Mouse (Mus musculus) intestine, embryonic 16.5 days (tissue): ENCODE data around the gene F3. TPM values are rescaled to one million over a fixed set of nuclear protein-coding genes. Genes with fewer than 3 reads are reported as not detected.
"Not testable (repeated sequence)": the region's sequence is repeated elsewhere in the genome, so short reads cannot be mapped to it uniquely, and the experiment has no call there.

Experiments
- ATAC-seq: fragments of 200-750 bp; cut with Nextera tagmentation; 2 replicates; pipeline ENCODE4 v1.8.0; 2017; ENCODE audit warnings: moderate TSS enrichment, moderate library complexity
- H3K27ac ChIP-seq: fragments of 300-500 bp; sonication (generic); 2 replicates; pipeline ENCODE4 v1.5.1; 2014; ENCODE audit warnings: mild to moderate bottlenecking, low read length
- H3K27me3 ChIP-seq: fragments of 300-500 bp; sonication (generic); replicated peaks from 2 replicates; pipeline ENCODE4 v1.6.1; 2014; ENCODE audit warnings: low read length, control low read depth, mixed read lengths; ENCODE audit not compliant: control insufficient read depth, insufficient read depth
- H3K36me3 ChIP-seq: fragments of 300-500 bp; sonication (generic); 2 replicates; pipeline ENCODE4 v1.6.1; 2014; ENCODE audit warnings: low read length, control low read depth; ENCODE audit not compliant: control insufficient read depth, insufficient read depth
- H3K4me1 ChIP-seq: fragments of 300-500 bp; sonication (generic); 2 replicates; pipeline ENCODE4 v1.6.1; 2014; ENCODE audit warnings: low read length, control low read depth, mixed read lengths; ENCODE audit not compliant: control insufficient read depth, insufficient read depth
- H3K4me2 ChIP-seq: fragments of 300-500 bp; sonication (generic); 2 replicates; pipeline ENCODE4 v1.6.1; 2014; ENCODE audit warnings: low read depth, low read length, control low read depth
- H3K4me3 ChIP-seq: fragments of 300-500 bp; sonication (generic); 2 replicates; pipeline ENCODE4 v1.5.1; 2014; ENCODE audit warnings: mild to moderate bottlenecking, low read length
- H3K9ac ChIP-seq: fragments of 300-500 bp; sonication (generic); 2 replicates; pipeline ENCODE4 v1.6.1; 2014; ENCODE audit warnings: low read depth, low read length
- H3K9me3 ChIP-seq: fragments of 300-500 bp; sonication (generic); 2 replicates; pipeline ENCODE4 v1.6.1; 2016; ENCODE audit warnings: low read length, control low read depth; ENCODE audit not compliant: control insufficient read depth
- WGBS: fragments of 180-500 bp; shearing (Covaris S2); extraction: QIAGEN DNeasy Blood & Tissue Kit; methylation state at CpG from one replicate; pipeline ENCODE4 v1.1.7; 2014; 5-methylcytosine and 5-hydroxymethylcytosine counted together
- polyA plus RNA-seq: library from polyadenylated mRNA; unstranded; fragments of >200 nt; fragmentation: Nextera tagmentation; extraction: Ambion mirVana; gene quantifications from 2 replicates; pipeline ENCODE4 v1.2.1, GENCODE M21; 2015

F3 gene
- polyA plus RNA-seq, 1 experiment from 2014 or later = 28.6 TPM

GRCm38 (mm10) chr3:121725651-121726050, 2.3 kb downstream of the F3 start:
- no peak overlapping the region for H3K4me2 ChIP-seq
- 74% methylated on average over 10 of the region's 10 CpGs for WGBS
- H3K4me1 ChIP-seq = peaks cover 25% of the 10 kb centered on the region
- no peaks in the 10 kb centered on the region for H3K9me3 ChIP-seq
- H3K27ac ChIP-seq = no peak overlapping the region
- no peaks in the 10 kb centered on the region for H3K36me3 ChIP-seq
- ATAC-seq = no peak
- peak overlapping the region; percentile 69 for H3K4me3 ChIP-seq
- H3K9ac ChIP-seq = 0 out of 2 replicates have a peak overlapping the region, but pooled peaks have one; percentile 12
- peaks cover 7% of the 10 kb centered on the region; the same call in 1 of the 2 replicates for H3K27me3 ChIP-seq

- Histone ChIP-seq H3K4me3 (no peak overlapping the region), H3K4me1 (no peaks in the 10 kb centered on the region), H3K9ac (no peak overlapping the region), H3K27ac (no peak overlapping the region), H3K9me3 (no peaks in the 10 kb centered on the region), H3K27me3 (no peaks in the 10 kb centered on the region; the same call in 1 of the 2 replicates), H3K4me2 (no peak overlapping the region), H3K36me3 (no peaks in the 10 kb centered on the region)
- WGBS = 84% methylated on average over 4 of the region's 4 CpGs
- no peak for ATAC-seq
Measured at GRCm38 (mm10) chr3:121729678-121730077, 6.3 kb downstream of the F3 start.

DNA sequence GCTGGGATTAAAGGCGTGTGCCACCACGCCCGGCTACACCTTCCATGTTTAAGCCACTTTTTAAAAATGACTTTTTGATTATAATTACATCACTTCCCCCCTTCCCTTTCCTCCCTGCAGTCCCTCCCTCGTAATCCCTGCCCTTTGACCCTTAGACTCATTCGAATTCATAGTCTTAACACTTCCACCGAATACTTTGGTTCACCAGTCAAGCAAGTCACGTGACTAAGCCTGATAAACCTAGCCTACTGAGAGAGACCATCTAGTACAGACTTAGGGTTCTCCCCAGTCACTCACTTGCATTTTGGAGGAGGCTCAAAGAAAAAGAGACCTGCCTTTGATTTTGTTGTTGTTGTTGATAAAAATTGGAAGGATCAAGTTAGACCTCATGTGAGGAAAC, 12.2 kb downstream of the F3 start:
- ATAC-seq = peak; percentile 49; the same call in 1 of the 2 replicates
- 66% methylated on average over 7 of the region's 7 CpGs for WGBS
- Histone ChIP-seq H3K9me3 (no peaks in the 10 kb centered on the region), H3K4me2 (no peak overlapping the region), H3K4me3 (no peak overlapping the region), H3K4me1 (peaks cover 9% of the 10 kb centered on the region), H3K27ac (no peak overlapping the region; the same call in 1 of the 2 replicates), H3K27me3 (no peaks in the 10 kb centered on the region), H3K9ac (no peak overlapping the region), H3K36me3 (no peaks in the 10 kb centered on the region)

DNA sequence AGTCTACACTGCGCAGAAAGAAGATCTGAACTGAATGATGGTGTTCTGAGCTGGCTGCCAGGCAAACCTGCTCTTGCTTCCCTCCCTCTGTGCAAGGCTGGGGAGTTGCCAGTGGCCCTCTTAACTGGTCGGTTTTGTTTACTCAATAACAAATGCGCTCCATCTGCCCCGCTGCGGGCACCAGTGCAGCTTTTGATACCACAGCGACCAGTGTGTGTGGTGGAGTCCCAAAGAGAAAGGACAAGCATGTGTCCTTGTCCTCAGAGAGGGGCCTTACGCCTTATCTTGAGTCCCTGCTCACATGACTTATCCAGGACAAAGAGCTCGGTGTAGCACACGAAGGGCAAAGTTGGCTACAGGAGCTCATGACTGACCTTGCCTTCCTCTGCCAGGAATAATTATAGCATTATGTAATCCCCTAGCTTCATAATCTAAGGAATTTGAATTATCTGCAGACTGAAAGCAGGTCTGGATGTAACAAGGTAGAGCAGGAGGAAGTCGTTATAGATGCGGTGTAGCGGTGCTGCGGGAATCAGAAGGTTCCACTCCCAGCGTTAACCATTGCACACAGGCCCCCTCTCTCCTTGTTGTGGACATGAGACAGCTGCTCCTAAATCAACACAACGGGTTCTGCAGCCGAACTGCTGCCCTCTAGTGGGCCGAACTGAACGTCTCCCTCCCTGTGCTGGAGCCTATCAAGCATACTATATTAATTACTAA, 12.8 kb downstream of the F3 start:
- 27% methylated on average over 18 of the region's 18 CpGs for WGBS
- Histone ChIP-seq H3K36me3 (no peaks in the 10 kb centered on the region), H3K4me2 (no peak overlapping the region), H3K27me3 (no peaks in the 10 kb centered on the region), H3K9me3 (no peaks in the 10 kb centered on the region), H3K9ac (no peak overlapping the region; the same call in 1 of the 2 replicates), H3K4me3 (no peak overlapping the region), H3K4me1 (peaks cover 9% of the 10 kb centered on the region), H3K27ac (peak overlapping the region; percentile 14)
- peak; percentile 85 for ATAC-seq

DNA sequence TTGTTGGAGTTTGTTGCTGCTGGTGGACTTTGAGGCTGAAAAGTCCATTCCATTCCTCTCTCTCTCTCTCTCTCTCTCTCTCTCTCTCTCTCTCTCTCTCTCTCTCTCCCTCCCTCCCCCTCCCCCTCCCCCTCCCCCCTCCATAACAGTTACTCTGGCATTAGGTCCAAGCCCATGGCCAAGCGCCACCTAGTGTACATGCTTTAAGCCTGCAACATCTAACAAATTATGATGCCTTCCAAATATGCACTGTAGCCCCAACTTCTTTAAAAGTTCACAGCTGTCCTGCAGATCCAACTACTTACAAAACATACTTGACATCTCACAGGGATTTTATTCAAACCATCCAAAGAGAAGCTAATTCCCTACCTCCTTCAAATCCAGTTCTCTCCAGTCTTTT, 14.1 kb downstream of the F3 start:
- Histone ChIP-seq H3K4me2 (no peak overlapping the region), H3K4me3 (no peak overlapping the region), H3K9me3 (no peaks in the 10 kb centered on the region), H3K27me3 (no peaks in the 10 kb centered on the region), H3K36me3 (no peaks in the 10 kb centered on the region), H3K9ac (no peak overlapping the region), H3K27ac (no peak overlapping the region), H3K4me1 (peaks cover 9% of the 10 kb centered on the region)
- ATAC-seq = no peak
- WGBS = 58% methylated on average over 1 of the region's 1 CpGs

- 71% methylated on average over 2 of the region's 2 CpGs for WGBS
- no peak overlapping the region for H3K27ac ChIP-seq
- no peak for ATAC-seq
Measured at GRCm38 (mm10) chr3:121737901-121738300, 14.6 kb downstream of the F3 start.

DNA sequence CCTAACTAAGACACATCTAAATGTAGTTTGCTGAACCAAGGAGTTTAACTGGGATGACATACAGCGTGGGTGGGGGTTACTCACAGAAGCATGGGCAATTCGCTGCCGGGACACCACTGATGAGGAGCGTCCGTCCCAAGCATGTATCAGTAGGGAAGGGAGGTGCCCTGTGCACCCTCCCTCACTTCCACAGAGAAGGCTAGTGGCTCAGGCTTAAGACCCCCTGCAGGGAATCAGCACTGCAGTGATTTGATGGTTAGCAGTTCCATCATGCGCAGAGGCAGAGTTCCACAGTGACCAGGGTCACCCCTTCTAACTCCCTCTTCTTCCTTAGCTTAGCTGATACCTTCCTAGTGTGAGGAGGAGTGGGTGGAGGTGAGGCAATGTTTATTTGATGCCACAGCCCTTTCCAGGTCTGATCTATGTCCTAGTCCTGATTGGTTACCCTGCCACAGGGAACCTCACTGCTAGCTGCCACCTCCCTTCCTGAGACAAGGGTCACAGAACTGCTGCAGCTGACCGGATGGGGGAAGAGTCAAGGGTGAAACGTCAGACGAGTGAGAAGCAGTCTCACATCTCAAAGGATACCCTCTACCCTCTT, 15.5 kb downstream of the F3 start:
- H3K4me1 ChIP-seq = peaks cover 9% of the 10 kb centered on the region
- H3K36me3 ChIP-seq = no peaks in the 10 kb centered on the region
- WGBS = 71% methylated on average over 9 of the region's 9 CpGs
- no peak overlapping the region for H3K4me3 ChIP-seq
- H3K4me2 ChIP-seq = no peak overlapping the region
- no peaks in the 10 kb centered on the region for H3K27me3 ChIP-seq
- H3K9me3 ChIP-seq = no peaks in the 10 kb centered on the region
- H3K27ac ChIP-seq = no peak overlapping the region
- no peak overlapping the region for H3K9ac ChIP-seq
- ATAC-seq = no peak

More at GRCm38 (mm10) chr3:121737901-121738300, 14.6 kb downstream of the F3 start:
- peaks cover 9% of the 10 kb centered on the region for H3K4me1 ChIP-seq
- no peak overlapping the region for H3K4me3 ChIP-seq
- no peaks in the 10 kb centered on the region for H3K27me3 ChIP-seq
- H3K9ac ChIP-seq = no peak overlapping the region
- H3K9me3 ChIP-seq = no peaks in the 10 kb centered on the region
- H3K4me2 ChIP-seq = no peak overlapping the region
- no peaks in the 10 kb centered on the region for H3K36me3 ChIP-seq

- no peaks in the 10 kb centered on the region for H3K27me3 ChIP-seq
- H3K9me3 ChIP-seq = no peaks in the 10 kb centered on the region
- H3K4me1 ChIP-seq = peaks cover 9% of the 10 kb centered on the region
- WGBS = 48% methylated on average over 17 of the region's 17 CpGs
- no peak overlapping the region for H3K27ac ChIP-seq
- H3K36me3 ChIP-seq = no peaks in the 10 kb centered on the region
- no peak overlapping the region for H3K9ac ChIP-seq
- no peak for ATAC-seq
- H3K4me3 ChIP-seq = no peak overlapping the region
- no peak overlapping the region for H3K4me2 ChIP-seq
Measured at GRCm38 (mm10) chr3:121739489-121740213, 16.3 kb downstream of the F3 start.

DNA sequence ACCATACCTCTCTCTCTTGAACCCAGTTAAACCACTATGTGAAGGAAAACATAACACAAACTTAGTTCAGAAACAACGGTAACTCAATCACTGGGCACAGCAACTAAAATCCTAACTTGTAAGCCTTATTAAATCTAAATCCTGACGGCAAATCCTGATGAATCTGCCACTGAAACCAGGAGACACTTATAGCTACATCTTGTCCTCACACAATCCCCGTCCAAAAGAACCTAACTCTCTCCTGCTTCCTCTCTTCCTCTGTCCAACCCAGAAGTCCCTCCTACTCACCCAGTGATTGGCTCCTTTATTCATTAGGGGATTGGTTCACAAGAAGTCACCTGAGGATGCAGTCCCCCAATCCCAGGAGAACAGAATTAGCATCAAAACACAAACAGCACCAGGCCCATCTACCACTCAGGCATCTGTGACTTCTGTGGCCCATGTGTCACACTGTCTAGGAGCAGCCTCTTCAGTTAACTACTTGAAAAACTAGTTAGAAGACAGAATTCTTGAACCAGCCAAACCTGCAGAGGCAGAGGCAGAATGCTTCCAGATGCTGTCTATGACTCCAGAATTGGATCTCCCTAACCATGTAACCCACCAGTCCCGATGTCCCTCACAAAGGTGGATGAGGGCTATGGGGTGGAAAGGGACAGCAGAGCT, 18.0 kb downstream of the F3 start:
- WGBS = 91% methylated on average over 4 of the region's 4 CpGs
- not testable (repeated sequence) for H3K4me3 ChIP-seq, H3K9ac ChIP-seq, ATAC-seq, H3K4me2 ChIP-seq, H3K4me1 ChIP-seq, H3K27me3 ChIP-seq, H3K36me3 ChIP-seq, H3K27ac ChIP-seq, H3K9me3 ChIP-seq
